ENCODE assay signal across 15 mouse cellular contexts in genomic region chr1:36131154-36131553, GRCm38 (mm10).
DNase-seq lines count a peak whose midpoint lies in the region; ATAC-seq and TF ChIP-seq lines count a peak whose summit lies in the region.
"Had no signal": no experiment of that assay in that cellular context is flagged by ENCODE, and none has a peak within 500 bp of the region (broad histone marks: within the 10 kb centered on the region; RNA-seq: fewer than 3 reads in every experiment).

No protein-coding gene starts in this region.

- H3K79me2 ChIP-seq in myocyte (ENCODE audit: control insufficient read depth, insufficient read depth), result no peaks in the 10 kb centered on the region

- no peak for TF ChIP-seq POLR2A in myocyte (IDR thresholded peaks at IDR 0.05; ENCODE audit: insufficient read length, low read depth)

- ATAC-seq in erythroid progenitor cell, adult 5-6 weeks (replicated peaks; ENCODE audit: low FRiP score, poor library complexity, severe bottlenecking), result 0 out of 2 replicates have a peak, but pooled peaks have one; percentile 14
- ATAC-seq: Patski had no signal

- no peak overlapping the region for H3K4me2 ChIP-seq in myocyte (ENCODE audit: low read depth)
- H3K4me2 ChIP-seq: heart, embryonic 15.5 days; hindbrain, embryonic 15.5 days; lung, embryonic 15.5 days; midbrain, embryonic 12.5 days; neural tube, embryonic 15.5 days had no signal

- peak; percentile 43 for DNase-seq in 3T3-L1 (ENCODE audit: low read depth, low spot score)
- peak; percentile 8 to 17 for DNase-seq in B cell, adult 2 months
- DNase-seq in cerebellum, adult 11 months, result no peak
- DNase-seq in layer of hippocampus, postnatal 10 days (ENCODE audit: low spot score in 2 of 2), result no peak
- no peak for DNase-seq in kidney, postnatal 14 days
- DNase-seq: cerebellum, postnatal 25 days; right cerebral cortex, postnatal 25 days had no signal

- no peaks in the 10 kb centered on the region for H3K36me3 ChIP-seq in myocyte (ENCODE audit: control insufficient read depth, insufficient read depth)
- H3K36me3 ChIP-seq: heart, embryonic 15.5 days; hindbrain, embryonic 15.5 days; lung, embryonic 15.5 days; midbrain, embryonic 12.5 days; neural tube, embryonic 15.5 days had no signal

- no peak overlapping the region for H3ac ChIP-seq in myocyte (ENCODE audit: control insufficient read depth, insufficient read length)

- H3K4me3 ChIP-seq in myocyte, result no peak overlapping the region
- H3K4me3 ChIP-seq: heart, embryonic 15.5 days; hindbrain, embryonic 15.5 days; lung, embryonic 15.5 days; midbrain, embryonic 12.5 days; neural tube, embryonic 15.5 days had no signal

- no peaks in the 10 kb centered on the region for H3K27me3 ChIP-seq in myocyte (ENCODE audit: control insufficient read depth, insufficient read depth, insufficient read length)
- H3K27me3 ChIP-seq: heart, embryonic 15.5 days; hindbrain, embryonic 15.5 days; lung, embryonic 15.5 days; midbrain, embryonic 12.5 days; neural tube, embryonic 15.5 days; Patski had no signal

TF ChIP-seq in myocyte, 11 proteins besides CTCF, POLR2A, EP300 and RAD21:
- no peak for TF ChIP-seq REST (IDR thresholded peaks at IDR 0.05; ENCODE audit: insufficient read depth, insufficient read length)
- TF ChIP-seq CEBPB (IDR thresholded peaks at IDR 0.05; ENCODE audit: insufficient read depth, poor library complexity, severe bottlenecking), result peak; percentile 34; the same call in 1 of the 2 replicates

Comparison
In these comparisons a context has a peak if more than half of its experiments do, and no peak if none do; other contexts are left out.
1. DNase-seq: peak in 3T3-L1 (single experiment) and B cell, adult 2 months (2 of 2); none in cerebellum, adult 11 months (single experiment), layer of hippocampus, postnatal 10 days (0 of 2) and kidney, postnatal 14 days (single experiment).